Mouse (Mus musculus) liver, adult 2 months (tissue): Measurements from ENCODE around the gene Kif18b.

Source experiments
- CTCF ChIP-seq: fragments of 200-500 bp; IDR thresholded peaks from 2 replicates; pipeline ENCODE4 v1.5.1; 2011; ENCODE audit warnings: low read depth, low read length, control low read depth
- POLR2A ChIP-seq: fragments of 200-500 bp; IDR thresholded peaks from 2 replicates; pipeline ENCODE4 v1.6.1; 2011; ENCODE audit warnings: low read length, control low read depth; ENCODE audit not compliant: insufficient read depth; ENCODE audit errors: extremely low read depth

DNA sequence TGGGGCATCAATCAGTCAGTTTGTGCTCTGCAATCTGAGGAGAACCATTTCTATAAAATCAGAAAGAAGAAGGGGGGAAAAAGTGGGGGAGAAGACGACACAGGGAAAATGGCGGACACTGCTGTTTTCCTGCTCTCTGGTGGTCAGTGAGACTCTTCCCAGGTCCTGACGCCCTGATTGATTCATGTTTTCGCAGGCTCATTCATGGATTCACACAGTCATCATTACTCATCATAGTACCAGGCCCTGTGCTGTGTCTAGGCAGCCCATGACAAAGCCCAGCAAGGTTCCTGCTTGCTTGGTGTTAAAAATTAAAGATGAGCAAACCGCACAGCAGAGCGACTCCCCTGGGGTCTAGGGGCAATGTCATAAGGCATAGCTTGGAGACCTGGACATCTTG is 33.5 kb upstream of the Kif18b start:
- TF ChIP-seq POLR2A (no peak), CTCF (no peak)
